Mouse (Mus musculus) megakaryocyte, adult 5-6 weeks (primary cell): ENCODE measurements around the gene Tbc1d9. TPM values are rescaled to one million over a fixed set of nuclear protein-coding genes. Genes with fewer than 3 reads are reported as not detected.
"Not testable (repeated sequence)": the region's sequence is repeated elsewhere in the genome, so short reads cannot be mapped to it uniquely, and the experiment has no call there.

Experiments
- ATAC-seq: 2 replicates; pipeline ENCODE4 v1.8.0; 2016; ENCODE audit warnings: mild to moderate bottlenecking, inconsistent platforms; ENCODE audit not compliant: poor library complexity, severe bottlenecking
- total RNA-seq, 2 experiments: library from RNA; stranded (forward) in 1 of 2; stranded (reverse) in 1 of 2; fragments of 153-499, 151-499 nt in 1 of 2; fragments of 221-1000, 200-1000 nt in 1 of 2; gene quantifications; 2 replicates each; pipeline versions ENCODE4 v1.2.3 to v1.2.4; 2015 to 2017

Tbc1d9 gene
- total RNA-seq, 2 experiments from 2014 or later, result 9.3 to 18.6 TPM

DNA sequence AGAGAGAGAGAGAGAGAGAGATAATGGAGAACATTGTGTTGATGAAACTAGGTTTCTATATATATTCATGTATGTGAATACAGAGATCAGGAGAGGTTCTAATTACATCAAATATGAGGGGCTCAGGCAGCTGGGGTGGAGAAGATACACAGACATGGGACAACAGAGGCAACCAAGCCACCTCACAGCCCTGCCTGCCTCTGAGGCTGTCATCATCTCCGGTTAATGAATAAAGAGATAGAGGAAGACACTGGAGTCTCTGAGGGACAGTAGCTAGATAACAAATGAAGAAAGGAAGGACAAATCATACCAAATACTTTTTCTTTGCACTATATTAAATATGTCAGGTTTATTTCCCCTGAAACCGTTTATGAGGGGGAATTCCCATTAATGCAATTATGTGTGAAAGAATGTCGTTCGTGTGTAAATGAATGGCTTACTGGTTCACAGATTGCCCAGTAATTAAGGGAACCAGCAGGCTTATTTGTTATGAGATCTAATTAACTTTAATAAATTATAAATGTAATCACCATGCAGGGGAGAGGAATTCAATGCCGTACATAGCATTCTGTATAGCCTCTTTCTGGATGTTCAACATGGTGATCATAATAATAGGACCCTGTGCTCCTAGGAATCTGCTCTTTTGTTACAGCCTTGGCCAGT lies 59.7 kb downstream of the Tbc1d9 start:
- ATAC-seq, result no peak

DNA sequence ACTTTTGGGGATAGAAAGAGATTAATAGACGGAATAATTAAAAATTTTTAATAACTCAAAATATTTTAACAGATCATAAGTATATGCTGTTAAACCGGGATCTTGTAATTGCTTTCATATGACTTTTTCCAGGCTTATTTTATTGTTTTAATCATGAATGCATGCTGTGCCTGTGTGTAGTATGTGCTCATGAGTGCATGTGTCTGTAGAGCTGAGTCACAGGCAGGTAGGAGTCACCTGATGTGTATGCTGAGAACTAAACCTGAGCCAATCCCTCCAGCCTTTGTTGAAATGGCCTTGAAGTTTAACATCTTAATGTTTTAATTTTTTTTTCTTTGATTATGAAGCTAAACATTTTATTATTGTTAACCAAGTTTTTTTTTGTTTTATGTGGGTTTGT lies 60.4 kb downstream of the Tbc1d9 start:
- ATAC-seq, result no peak

DNA sequence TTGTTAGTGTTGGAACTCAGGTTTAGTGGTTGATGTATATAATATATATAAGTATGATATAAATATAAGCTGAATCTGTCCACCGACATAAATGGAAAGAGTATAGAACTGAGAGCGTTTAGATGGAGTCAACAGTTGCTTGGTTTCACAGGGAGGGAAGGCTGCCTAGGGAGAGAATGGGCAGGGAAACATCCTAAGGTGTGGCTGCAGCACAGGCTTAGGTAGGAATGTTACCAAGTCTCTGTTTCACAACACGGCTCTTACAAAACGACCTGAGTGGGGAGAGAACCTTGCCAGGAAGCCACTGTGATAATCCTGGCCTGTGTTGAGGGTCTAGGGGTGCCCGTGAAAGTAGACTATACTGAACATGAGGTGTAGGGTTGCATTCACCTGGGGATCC lies 62.2 kb downstream of the Tbc1d9 start:
- no peak for ATAC-seq

DNA sequence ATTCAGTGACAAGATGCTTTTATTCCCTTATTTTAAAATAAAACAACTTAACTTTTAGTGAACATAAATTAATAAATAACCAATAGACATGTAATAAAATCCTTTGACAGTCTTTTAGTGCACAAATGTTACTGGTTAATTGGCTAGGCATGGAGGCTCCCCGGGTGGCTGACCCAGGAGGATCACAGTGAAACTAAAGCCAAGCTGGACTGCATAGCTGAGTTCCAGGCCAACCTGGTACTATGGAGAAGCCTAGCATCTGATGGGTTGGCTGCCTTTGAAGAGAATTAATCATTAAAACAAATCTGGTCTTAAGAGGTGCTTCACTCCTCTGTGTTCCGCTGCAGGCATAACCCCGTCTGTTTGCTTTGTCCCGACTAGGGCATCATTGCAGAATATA lies 67.9 kb downstream of the Tbc1d9 start:
- ATAC-seq, result no peak

DNA sequence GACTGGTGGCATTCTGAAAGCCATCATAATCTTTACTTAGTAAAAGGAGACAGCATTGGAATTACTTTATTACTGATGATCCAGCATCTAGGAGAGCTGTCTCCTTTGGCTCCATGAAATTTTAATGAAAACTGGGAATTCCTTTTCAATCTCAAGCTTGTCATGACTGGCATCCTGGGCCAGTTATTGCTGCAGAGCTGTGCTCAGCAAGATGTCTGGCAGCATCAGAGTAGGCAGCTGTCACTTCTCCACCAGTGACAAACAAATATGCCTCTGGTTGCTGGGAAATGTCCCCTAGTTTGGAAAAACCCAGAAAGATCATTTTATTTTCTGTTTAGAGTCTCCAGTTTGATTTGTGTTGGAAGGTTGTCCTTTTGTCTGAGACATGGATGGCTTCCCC lies 74.2 kb downstream of the Tbc1d9 start:
- ATAC-seq, result no peak

DNA sequence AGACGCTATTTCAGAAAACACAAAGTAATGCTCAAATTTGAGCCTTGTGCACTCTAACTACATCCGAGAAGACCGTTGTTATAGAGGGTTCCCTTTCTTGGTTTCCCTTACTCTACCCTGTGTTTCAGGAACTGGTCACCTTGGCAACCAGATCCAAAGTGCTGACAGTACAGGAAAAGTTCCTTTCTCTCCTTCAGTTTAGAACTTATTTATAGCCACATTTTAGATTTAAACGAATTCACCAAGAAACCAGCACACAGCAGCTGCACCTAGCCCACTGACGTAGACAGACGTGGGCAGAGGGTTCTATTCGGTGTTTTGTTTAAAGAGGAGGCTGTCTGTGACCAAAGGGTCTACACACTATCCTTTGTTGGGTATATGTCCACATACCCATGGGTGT lies 79.0 kb downstream of the Tbc1d9 start:
- no peak for ATAC-seq

DNA sequence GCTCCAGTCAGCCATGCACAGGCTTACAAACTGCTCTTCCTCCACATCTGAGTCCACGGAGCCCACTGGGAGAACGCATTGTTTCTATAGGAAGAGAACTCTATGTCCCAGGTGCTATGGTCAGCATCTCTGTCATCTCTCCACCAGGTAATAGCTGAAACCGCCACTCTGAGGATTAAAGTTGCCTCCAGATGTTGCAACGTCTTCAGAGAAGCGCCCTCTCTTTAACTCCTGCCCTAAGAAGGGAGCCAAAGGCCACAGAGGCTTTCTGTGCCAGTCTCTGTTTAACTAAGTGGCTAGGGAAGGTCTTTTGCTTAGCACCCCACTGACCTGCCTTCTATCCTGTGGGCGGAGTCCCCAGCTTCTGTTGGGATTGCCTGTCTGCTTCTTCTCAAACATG lies 85.7 kb downstream of the Tbc1d9 start:
- no peak for ATAC-seq

DNA sequence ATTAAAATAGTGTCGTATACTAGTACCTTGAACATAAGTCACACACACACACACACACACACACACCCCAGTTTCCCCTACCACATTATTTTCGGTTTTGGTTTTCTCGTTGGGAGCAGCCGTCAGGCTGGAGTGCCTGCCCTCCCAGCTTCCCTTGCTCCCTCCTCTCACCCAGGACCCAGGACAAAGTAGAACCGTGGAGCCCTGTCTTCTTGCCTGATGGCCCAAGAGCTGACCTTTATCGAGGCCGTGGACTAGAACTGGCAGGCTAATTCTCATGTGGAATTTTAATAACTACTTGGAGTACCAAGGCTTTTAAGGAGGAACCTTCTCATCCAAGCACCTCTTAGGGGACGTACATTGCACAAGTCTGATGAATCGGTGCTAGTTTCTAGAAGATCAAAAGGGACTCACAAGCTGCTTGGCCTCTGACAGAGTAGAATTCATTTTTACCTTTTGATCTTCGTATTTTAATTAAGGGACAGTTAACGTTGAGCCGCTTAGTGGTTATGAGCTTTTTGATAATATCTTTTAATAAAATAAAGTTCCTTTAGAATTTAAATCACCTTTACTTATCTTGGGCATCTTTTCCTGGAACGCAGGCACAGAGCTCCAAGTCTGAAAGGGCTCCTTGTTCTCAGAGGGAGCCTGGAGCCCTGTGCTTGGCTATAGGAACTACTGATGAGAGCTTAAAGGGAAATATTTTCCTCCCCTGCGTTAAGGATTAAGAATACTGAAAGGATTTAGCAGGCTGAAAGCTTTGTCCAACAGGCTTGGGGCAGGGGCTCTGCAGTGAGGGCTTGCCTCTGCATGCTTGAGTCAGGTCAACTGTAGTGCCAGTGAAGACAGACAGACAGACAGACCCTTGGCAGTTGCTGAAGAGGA lies 86.5 kb downstream of the Tbc1d9 start:
- ATAC-seq, result no peak

DNA sequence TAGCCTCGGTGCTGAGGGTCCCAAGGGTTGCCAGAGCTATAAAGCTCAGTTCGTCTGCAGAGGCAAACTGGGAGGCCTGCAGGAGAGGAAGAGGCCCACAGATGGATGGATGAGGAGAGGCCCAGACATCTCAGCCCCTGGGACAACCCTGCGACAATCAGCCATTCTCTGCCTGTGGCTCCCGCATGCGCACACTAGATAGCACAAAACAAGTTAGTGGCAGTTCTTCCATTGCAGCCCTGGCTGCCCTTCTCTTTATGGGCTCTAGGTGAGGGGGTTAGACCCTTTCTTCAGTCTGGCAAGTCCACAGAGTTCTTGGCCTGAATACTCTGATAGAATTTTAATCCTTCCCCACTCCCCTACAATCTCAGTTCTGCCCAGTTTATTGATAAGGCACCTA lies 87.6 kb downstream of the Tbc1d9 start:
- no peak for ATAC-seq

DNA sequence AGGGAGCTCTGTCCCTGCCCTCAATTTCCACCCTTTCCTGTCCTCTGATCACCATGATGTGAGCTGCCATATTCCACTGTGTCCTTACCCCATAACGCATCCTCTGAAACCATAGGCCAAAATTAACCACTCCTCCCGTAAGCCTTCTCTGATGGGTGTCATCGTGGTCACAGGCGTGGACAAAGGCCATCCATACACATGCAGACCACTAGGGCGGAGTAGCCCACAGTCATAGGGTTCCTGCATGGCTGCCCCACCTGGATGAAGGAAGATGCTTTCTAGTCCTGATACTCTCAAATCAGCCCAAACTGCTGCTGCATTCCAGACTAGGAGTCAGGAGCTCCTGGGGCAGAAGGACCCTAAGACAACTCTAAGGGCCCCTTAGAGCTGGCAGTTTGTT lies 92.5 kb downstream of the Tbc1d9 start:
- ATAC-seq, result no peak

DNA sequence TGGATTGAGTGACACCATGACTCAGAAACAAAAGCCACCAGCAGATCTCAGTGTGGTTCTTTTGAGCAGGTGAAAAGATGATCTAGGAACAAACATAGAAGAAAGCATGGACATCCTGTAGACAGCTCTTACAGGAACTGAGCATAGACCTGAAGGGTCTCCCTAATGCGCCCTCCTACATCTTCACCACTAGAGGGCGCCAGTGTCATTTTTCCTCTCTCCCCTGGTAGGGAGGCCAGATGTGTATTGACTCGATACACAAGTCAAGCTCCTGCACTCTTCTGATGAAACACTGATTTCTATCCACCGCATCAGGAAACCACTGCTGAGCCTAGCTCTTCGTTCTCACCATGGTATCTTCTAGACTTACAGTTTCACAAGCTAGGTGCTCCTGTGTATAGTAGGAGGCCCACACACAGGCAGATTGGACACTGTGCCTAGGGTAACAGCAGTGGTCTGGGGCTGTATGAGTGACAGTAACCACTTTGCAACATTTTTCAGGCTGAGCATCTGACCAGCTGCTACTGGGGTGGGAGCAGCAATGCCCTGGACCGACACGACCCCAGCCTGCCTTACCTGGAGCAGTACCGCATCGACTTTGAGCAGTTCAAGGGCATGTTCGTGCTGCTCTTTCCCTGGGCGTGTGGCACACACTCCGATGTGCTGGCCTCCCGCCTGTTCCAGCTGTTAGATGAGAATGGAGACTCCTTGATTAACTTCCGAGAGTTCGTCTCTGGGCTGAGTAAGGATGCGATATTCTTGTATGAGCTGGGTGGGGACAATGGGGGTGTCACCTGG lies 95.5 kb downstream of the Tbc1d9 start:
- peak; percentile 74 for ATAC-seq

DNA sequence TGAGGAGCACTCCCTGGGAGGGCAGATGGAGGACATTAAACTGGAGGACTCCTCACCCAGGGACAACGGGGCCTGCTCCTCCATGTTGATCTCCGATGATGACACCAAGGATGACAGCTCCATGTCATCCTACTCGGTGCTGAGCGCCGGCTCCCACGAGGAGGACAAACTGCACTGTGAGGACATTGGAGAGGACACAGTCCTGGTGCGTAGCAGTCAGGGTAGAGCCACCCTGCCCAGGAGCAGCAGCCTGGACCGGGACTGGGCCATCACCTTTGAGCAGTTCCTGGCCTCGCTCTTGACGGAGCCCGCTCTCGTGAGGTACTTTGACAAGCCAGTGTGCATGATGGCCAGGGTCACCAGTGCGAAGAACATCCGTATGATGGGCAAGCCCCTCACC lies 106.0 kb downstream of the Tbc1d9 start:
- ATAC-seq, result no peak

DNA sequence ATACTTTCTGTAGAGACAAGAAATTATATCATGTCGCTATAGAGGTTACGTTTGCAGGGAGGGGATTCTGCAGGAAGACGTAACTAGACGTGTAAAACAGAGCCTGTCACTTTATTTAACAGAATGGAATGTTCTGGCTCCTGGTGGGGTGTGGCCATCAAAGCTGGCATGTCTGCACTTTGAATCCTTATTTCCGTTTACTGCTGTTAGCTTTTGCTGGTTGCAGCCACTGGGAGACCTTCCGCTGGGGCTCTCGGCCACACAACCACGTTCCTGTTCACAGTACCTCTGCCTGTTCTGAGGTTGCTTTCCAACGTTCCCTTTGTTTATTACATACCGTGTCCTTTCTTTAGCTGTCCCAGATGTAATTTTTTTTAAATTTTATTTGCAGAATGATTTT lies 107.3 kb downstream of the Tbc1d9 start:
- ATAC-seq, result no peak

DNA sequence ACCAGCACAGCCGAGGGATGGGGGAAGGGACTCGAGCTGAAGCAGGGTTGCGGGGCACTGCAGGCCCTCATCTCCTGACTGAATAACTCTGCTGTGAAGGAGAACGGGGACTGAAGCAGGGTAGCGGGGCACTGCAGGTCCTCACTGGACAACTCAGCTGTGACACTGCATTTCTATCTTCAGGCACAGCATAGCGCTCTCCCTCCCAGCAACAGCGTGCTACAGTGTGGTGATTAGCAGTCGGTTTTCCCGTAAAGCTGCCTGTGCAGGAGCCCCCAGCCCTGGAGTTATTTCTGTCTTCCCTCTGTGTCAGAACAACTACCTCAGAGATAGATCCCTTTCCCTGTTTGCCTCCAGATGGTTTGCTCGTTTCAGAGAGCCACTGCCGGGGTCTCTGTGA lies 109.3 kb downstream of the Tbc1d9 start:
- ATAC-seq, result no peak

DNA sequence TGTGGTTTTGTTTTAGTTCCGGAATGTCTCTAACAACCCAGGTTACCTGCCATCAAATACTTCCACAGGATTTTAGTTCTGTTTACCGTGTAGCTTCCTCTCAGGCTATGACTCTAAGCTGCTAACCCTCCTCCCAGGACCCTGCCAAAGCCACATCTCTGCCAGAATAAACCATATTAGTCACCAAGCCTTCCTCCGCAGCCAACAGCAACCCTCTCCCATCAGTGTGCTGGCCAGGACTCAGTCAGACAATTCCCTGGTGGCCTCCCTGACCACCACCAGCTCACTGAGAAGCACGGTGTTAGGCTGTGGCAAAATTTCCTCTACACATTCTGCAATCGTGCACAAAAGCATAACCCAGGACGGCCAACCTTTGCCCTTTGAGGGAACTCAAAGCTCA lies 113.3 kb downstream of the Tbc1d9 start:
- no peak for ATAC-seq

DNA sequence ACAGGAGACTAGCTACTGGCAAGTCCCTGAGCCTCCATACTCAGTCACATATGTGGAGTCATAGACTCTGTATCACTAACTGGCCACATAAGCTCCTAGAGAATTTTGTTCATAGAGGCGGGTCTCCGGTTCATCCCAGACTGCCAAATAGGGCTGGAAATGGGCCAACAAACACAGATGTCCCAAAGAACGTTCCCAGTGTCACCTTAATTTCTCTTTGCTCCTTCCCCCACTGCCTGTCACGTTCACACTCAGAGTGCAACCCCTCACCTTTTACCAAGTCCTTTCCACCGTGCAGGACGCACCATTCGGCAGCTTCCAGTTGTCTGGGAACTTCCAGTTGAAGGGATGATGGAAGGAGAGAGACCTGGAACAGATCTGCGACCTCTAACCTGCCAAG lies 120.2 kb downstream of the Tbc1d9 start:
- ATAC-seq, result no peak

DNA sequence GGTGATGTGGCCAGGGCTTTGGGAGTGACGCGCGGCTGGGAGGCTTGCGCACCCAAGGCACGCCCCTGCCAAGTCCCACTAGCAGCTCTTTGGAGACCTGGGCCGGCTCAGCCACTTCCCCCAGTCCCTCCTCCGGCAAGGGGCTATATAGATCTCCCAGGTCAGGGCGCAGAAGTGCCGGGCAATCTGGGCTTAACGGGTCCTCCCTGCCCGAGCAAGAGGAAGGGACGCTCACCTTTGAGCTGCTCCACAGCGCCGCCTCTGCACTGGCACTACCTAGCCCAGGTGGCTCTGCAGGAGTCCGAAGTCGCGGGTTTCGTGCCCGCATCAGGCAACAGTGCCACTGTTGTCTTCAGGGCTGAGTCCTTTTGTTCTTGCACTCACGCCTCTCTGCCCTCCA lies 125.0 kb downstream of the Tbc1d9 start, which contains the start of gene Ucp1:
Ucp1 (plus strand) TSS at position 177 of the 400 bp plus-strand sequence.
- ATAC-seq, result no peak

DNA sequence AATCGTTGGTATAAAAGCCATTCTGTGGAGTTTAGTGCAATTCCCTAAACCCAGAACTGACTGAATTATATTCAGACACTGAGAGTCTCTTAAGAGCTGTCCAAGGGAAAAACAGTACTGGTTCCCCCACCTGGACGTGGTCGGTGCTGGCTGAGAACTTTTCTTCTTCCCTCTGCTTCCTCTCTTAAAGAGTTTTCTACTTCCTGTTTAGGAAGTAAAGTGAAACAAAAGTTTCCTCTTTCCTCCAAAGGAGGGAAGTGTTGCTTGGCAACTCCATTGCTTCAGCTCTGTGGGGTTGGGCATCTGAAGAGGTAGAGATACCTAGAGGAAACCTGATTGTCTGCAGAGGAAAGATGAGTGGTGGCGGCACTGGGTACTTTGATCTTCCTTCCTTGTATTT lies 132.2 kb downstream of the Tbc1d9 start:
- peak; percentile 52 for ATAC-seq

DNA sequence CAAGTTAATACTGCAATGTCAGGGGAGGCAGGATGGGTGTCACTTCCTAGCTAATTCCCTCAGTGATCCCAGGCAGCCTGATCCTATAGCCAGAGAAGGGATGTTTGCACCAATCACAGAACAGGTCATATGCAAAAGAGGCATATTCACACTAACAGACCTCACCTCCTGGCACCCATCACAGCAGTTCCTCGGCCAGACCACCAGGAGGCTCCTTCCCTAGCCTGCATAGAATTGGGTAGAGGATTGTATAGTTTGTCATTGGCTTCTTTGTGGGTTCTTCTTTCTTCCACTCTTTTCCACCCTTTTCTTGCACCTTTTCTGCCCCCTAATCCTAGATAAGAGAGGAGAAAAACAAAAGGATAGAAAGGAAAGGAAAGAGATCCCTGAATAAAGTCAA lies 135.0 kb downstream of the Tbc1d9 start:
- ATAC-seq, result 0 out of 2 replicates have a peak, but pooled peaks have one; percentile 43

DNA sequence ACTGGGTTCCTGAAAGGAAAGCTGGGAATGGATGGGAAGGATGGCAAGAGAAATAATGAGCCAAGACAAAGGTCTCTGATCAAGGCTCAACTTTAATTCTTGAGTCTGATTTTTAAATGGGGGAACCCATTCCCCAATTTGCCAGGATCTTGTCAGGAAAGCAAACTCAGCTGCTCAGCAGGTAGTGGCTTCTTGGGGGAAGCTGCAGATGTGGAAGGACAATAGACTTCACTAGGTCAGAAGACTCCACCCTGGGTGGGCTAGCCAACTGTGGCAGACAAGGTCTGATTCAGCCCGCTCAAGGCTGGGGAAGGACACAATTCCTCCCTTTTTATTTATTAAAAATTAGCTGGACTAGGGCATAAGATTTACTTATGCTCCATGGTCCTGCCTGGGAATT lies 139.8 kb downstream of the Tbc1d9 start:
- ATAC-seq, result no peak

DNA sequence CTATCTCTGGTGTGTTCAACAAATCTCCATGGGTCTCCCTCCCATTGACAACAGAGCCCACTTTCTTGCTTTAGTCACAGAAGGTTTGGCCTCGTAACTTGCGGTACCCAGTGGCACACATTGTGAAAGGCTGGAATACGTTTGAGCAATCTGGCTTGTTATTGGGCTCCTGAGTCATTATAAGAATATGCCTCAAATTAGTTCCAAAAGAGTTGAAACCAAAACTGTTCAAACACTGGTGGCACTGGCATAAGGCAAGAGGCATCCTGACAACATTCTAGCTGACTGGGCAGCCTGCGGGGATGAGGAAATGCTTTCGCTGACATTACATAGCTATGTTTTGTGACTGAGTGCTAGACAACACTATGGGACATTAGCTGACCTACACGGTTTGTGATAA lies 144.7 kb downstream of the Tbc1d9 start:
- no peak for ATAC-seq

DNA sequence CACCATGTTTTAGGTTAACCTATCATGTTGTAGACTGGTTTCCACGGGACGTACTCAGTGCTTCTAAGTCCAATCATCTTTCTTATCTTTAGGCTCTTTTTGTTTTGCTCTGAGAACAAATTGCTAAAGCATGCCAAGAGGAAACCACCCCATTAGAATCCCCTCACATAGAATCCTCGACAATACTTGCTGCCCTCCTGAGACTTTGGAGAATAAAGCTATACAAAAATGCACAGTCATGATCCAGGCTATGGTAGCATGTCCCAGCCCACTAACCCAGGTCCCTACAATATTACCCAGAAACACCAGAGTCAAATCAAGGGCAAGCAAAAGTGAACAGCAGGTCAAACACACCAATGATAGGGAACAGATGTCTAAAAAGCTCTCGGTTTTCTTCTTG lies 149.9 kb downstream of the Tbc1d9 start:
- not testable (repeated sequence) for ATAC-seq
